Mouse (Mus musculus) heart, embryonic 11.5 days (tissue): ENCODE data around the gene Zc3hav1. TPM values are rescaled to one million over a fixed set of nuclear protein-coding genes. Genes with fewer than 3 reads are reported as not detected.
"Not testable (repeated sequence)": the region's sequence is repeated elsewhere in the genome, so short reads cannot be mapped to it uniquely, and the experiment has no call there.

Experiments used
- ATAC-seq: fragments of 200-750 bp; cut with Nextera tagmentation; replicated peaks from 2 replicates; pipeline ENCODE4 v1.8.0; 2017; ENCODE audit warnings: moderate library complexity; ENCODE audit not compliant: insufficient number of reproducible peaks, low FRiP score, low TSS enrichment
- H3K27ac ChIP-seq: fragments of 300-500 bp; sonication (generic); 2 replicates; pipeline ENCODE4 v1.5.1; 2014; ENCODE audit warnings: mild to moderate bottlenecking, low read depth, low read length
- H3K27me3 ChIP-seq: fragments of 300-500 bp; sonication (generic); 2 replicates; pipeline ENCODE4 v1.6.1; 2014; ENCODE audit warnings: mild to moderate bottlenecking, low read length, mixed read lengths; ENCODE audit not compliant: control insufficient read depth, insufficient read depth
- H3K36me3 ChIP-seq: fragments of 300-500 bp; sonication (generic); 2 replicates; pipeline ENCODE4 v1.6.1; 2014; ENCODE audit warnings: mild to moderate bottlenecking, low read length, moderate library complexity, mixed read lengths; ENCODE audit not compliant: control insufficient read depth, insufficient read depth
- H3K4me1 ChIP-seq: fragments of 300-500 bp; sonication (generic); 2 replicates; pipeline ENCODE4 v1.6.1; 2014; ENCODE audit warnings: low read length; ENCODE audit not compliant: control insufficient read depth, insufficient read depth
- H3K4me2 ChIP-seq: fragments of 300-500 bp; sonication (generic); 2 replicates; pipeline ENCODE4 v1.6.1; 2014; ENCODE audit warnings: mild to moderate bottlenecking, moderate library complexity
- H3K4me3 ChIP-seq: fragments of 300-500 bp; sonication (generic); 2 replicates; pipeline ENCODE4 v1.5.1; 2014; ENCODE audit warnings: low read depth, low read length
- H3K9ac ChIP-seq: fragments of 300-500 bp; sonication (generic); 2 replicates; pipeline ENCODE4 v1.6.1; 2014; ENCODE audit warnings: mild to moderate bottlenecking, low read depth, low read length, moderate library complexity
- H3K9me3 ChIP-seq: fragments of 300-500 bp; sonication (generic); replicated peaks from 2 replicates; pipeline ENCODE4 v1.6.1; 2016; ENCODE audit warnings: low read length; ENCODE audit not compliant: control insufficient read depth
- WGBS: fragments of 180-500 bp; shearing (Covaris S2); extraction: QIAGEN DNeasy Blood & Tissue Kit; methylation state at CpG from one replicate; pipeline ENCODE4 v1.1.7; 2014; ENCODE audit not compliant: insufficient replicate concordance; 5-methylcytosine and 5-hydroxymethylcytosine counted together
- polyA plus RNA-seq: library from polyadenylated mRNA; unstranded; fragments of >200 nt; fragmentation: Nextera tagmentation; extraction: Ambion mirVana; gene quantifications from 2 replicates; pipeline ENCODE4 v1.2.1, GENCODE M21; 2014

Zc3hav1 gene
- polyA plus RNA-seq, 1 experiment from 2014 or later: 11.3 TPM

GRCm38 (mm10) chr6:38361937-38362336 is 7.5 kb upstream of the Zc3hav1 start:
- H3K4me2 ChIP-seq: no peak overlapping the region
- H3K4me3 ChIP-seq: no peak overlapping the region
- H3K27me3 ChIP-seq: no peaks in the 10 kb centered on the region; the same call in 1 of the 2 replicates
- H3K36me3 ChIP-seq: no peaks in the 10 kb centered on the region
- H3K9me3 ChIP-seq: no peaks in the 10 kb centered on the region
- no peak for ATAC-seq
- no peaks in the 10 kb centered on the region for H3K4me1 ChIP-seq
- H3K27ac ChIP-seq: no peak overlapping the region
- WGBS: 54% methylated on average over 1 of the region's 1 CpGs
- H3K9ac ChIP-seq: no peak overlapping the region

- Histone ChIP-seq H3K36me3 (no peaks in the 10 kb centered on the region), H3K4me3 (no peak overlapping the region), H3K27ac (no peak overlapping the region), H3K4me1 (no peaks in the 10 kb centered on the region), H3K9me3 (no peaks in the 10 kb centered on the region), H3K27me3 (peaks cover under 1% of the 10 kb centered on the region), H3K9ac (no peak overlapping the region), H3K4me2 (no peak overlapping the region)
- WGBS: 72% methylated on average over 4 of the region's 4 CpGs
- no peak for ATAC-seq
These were observed 6.7 kb upstream of the Zc3hav1 start for GRCm38 (mm10) chr6:38361065-38361464.

- no peak overlapping the region for H3K27ac ChIP-seq
- H3K9me3 ChIP-seq: no peaks in the 10 kb centered on the region
- H3K4me2 ChIP-seq: no peak overlapping the region
- no peak for ATAC-seq
- H3K27me3 ChIP-seq: peaks cover 9% of the 10 kb centered on the region
- H3K4me1 ChIP-seq: peaks cover 6% of the 10 kb centered on the region; the same call in 1 of the 2 replicates
- WGBS: 76% methylated on average over 12 of the region's 12 CpGs
- H3K9ac ChIP-seq: no peak overlapping the region
- H3K36me3 ChIP-seq: no peaks in the 10 kb centered on the region
- H3K4me3 ChIP-seq: no peak overlapping the region
These were observed 5.5 kb upstream of the Zc3hav1 start for GRCm38 (mm10) chr6:38359736-38360499.

- not testable (repeated sequence) for H3K27ac ChIP-seq, H3K36me3 ChIP-seq, H3K9me3 ChIP-seq, H3K4me1 ChIP-seq, ATAC-seq, H3K4me3 ChIP-seq, H3K4me2 ChIP-seq, H3K27me3 ChIP-seq, H3K9ac ChIP-seq
- WGBS: 85% methylated on average over 10 of the region's 11 CpGs
These were observed 4.8 kb upstream of the Zc3hav1 start for GRCm38 (mm10) chr6:38359044-38359735.

GRCm38 (mm10) chr6:38358253-38359027 is 4.0 kb upstream of the Zc3hav1 start:
- Histone ChIP-seq H3K4me1 (peaks cover 7% of the 10 kb centered on the region; the same call in 1 of the 2 replicates), H3K9ac (no peak overlapping the region), H3K27ac (no peak overlapping the region), H3K4me3 (no peak overlapping the region), H3K27me3 (peaks cover 11% of the 10 kb centered on the region), H3K9me3 (no peaks in the 10 kb centered on the region), H3K36me3 (no peaks in the 10 kb centered on the region), H3K4me2 (no peak overlapping the region)
- 60% methylated on average over 8 of the region's 8 CpGs for WGBS
- ATAC-seq: no peak

GRCm38 (mm10) chr6:38357603-38358252 is 3.3 kb upstream of the Zc3hav1 start:
- ATAC-seq: no peak
- peaks cover 11% of the 10 kb centered on the region for H3K27me3 ChIP-seq
- H3K9me3 ChIP-seq: no peaks in the 10 kb centered on the region
- no peak overlapping the region for H3K4me2 ChIP-seq
- H3K4me3 ChIP-seq: no peak overlapping the region
- no peaks in the 10 kb centered on the region for H3K36me3 ChIP-seq
- WGBS: 53% methylated on average over 5 of the region's 5 CpGs
- no peak overlapping the region for H3K9ac ChIP-seq
- H3K27ac ChIP-seq: no peak overlapping the region
- peaks cover 7% of the 10 kb centered on the region; the same call in 1 of the 2 replicates for H3K4me1 ChIP-seq

GRCm38 (mm10) chr6:38356661-38357433 is 2.4 kb upstream of the Zc3hav1 start:
- not testable (repeated sequence) for H3K9me3 ChIP-seq, H3K4me2 ChIP-seq, H3K4me1 ChIP-seq, ATAC-seq, H3K36me3 ChIP-seq, H3K4me3 ChIP-seq, H3K9ac ChIP-seq, H3K27ac ChIP-seq
- WGBS: 78% methylated on average over 15 of the region's 15 CpGs
- peaks cover 11% of the 10 kb centered on the region for H3K27me3 ChIP-seq
